Mouse (Mus musculus): Measurements from ENCODE around the gene Imp3.

Imp3 gene

DNA sequence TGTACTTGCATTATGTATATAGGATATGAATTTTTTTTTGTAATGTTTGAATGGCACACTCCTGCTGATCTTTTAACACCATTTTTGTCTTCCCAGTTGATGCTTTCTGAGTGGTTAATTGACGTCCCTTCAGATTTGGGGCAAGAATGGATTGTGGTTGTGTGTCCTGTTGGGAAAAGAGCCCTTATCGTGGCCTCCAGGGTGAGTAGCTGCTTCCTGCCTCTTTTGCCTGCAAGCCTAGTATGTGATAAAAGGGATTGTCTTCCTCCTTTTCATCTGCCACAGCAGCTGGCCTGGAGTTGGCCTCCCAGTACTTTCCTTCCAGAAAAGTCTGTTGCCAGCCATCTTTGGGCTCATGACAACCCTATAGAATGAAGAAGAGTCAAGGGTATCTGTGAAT lies 32.9 kb downstream of the Imp3 start:
- no peak for DNase-seq (ENCODE audit: low spot score)

GRCm38 (mm10) chr9:56973960-56974524 lies 36.8 kb downstream of the Imp3 start:
- no peak for DNase-seq (ENCODE audit: low spot score)

- no peak for DNase-seq (ENCODE audit: low spot score)
Measured at GRCm38 (mm10) chr9:56975199-56975598, 37.9 kb downstream of the Imp3 start.

DNA sequence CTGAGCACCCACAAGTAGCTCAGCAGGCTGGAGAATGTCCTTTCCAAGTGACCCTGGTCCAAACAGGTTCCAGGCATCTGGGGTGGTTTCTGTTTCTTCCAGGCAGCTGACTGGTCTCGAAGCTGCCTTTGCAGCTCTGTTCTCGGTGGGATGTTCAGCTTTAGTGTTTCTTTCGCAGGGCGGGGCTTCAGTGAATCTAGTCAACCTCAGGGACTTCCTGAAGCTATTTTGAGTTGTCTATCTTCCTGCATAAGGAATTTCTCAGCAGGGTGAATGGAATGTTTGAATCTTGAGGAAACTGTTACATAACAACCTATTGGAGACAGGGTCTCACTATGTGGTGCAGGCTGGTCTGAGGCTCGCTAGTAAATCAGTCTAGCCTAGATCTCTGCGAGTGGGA lies 42.9 kb downstream of the Imp3 start:
- no peak for DNase-seq (ENCODE audit: low spot score)

- DNase-seq (ENCODE audit: low spot score): no peak
Measured at GRCm38 (mm10) chr9:56981502-56981901, 44.2 kb downstream of the Imp3 start.

Data from layer of hippocampus, adult 9-10 months (tissue).